Mouse (Mus musculus): Measurements from ENCODE around the gene Tdrkh.

DNA sequence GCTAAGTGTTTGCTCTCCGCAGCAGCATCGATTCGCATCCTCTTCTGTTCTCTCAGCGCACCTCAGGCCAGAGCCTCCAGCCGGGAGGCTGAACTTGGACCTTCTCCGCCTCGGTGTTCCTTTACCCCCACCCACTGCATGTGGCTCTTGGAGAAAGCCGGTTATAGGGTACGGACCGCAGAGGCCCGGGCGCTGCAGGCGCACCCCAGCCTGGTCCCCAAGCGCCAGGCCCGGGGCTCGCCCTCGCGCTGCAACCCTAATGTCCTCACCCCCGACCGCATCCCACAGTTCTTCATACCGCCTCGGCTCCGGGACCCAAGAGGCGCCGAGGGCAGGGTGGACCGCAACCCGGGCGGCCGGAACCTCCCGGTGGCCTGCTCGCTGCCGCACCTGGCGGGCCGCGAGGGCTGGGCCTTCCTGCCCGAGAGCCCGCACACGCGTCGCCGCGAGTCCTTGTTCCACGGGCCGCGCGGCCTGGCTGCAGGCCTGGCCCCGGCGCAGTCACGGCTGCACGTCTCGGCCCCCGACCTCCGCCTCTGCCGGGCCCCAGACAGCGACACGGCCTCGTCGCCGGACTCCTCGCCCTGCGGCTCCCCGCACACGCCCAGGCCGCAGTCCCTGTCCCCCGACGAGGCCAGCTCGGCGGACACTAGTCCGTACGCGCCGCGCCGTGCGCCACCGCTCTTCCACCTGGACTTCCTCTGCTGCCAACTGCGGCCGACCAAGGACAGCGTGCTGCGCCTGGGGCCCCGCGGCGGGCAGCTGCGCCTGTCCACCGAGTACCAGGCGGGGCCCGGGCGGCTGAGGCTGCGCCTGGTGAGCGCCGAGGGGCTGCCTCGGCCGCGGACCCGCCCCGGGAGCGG, 49.6 kb upstream of the Tdrkh start:
- TF ChIP-seq TAL1 (IDR thresholded peaks at IDR 0.05; ENCODE audit: low read length) (no peak), GATA1 (IDR thresholded peaks at IDR 0.05; ENCODE audit: low read length) (no peak)

Data from erythroblast, embryonic 14.5 days (primary cell).